Mouse (Mus musculus) kidney, embryonic 14.5 days (tissue): ENCODE results near the gene Abat. TPM values are rescaled to one million over a fixed set of nuclear protein-coding genes. Genes with fewer than 3 reads are reported as not detected.

Experiments used
- microRNA-seq: library from miRNA; unstranded; fragments of <30 nt; microRNA quantifications from one replicate; pipeline ENCODE4, GENCODE M21; 2016
- polyA plus RNA-seq: library from polyadenylated mRNA; unstranded; fragments of >200 nt; fragmentation: Nextera tagmentation; extraction: Ambion mirVana; gene quantifications from 2 replicates; pipeline ENCODE4 v1.2.1, GENCODE M21; 2014

The Abat gene
- polyA plus RNA-seq, 1 experiment from 2014 or later, result 27.2 TPM

Small RNAs within 50 kb of the gene (microRNA-seq; reads per million reads assigned to microRNA genes)
- gene Gm22137, result not detected

Other genes with a start within 250 kb of the Abat start
- gene Tmem114, start 88.3 kb upstream of the Abat start, polyA plus RNA-seq, result not detected in 2 replicates
- 20.5 and 22.2 TPM in 2 replicates for gene Mettl22, start 42.6 kb upstream of the Abat start, polyA plus RNA-seq
- gene Pmm2, start 124.2 kb downstream of the Abat start, polyA plus RNA-seq, result 44.5 and 59.4 TPM in 2 replicates
- gene Tmem186, start 124.3 kb downstream of the Abat start, polyA plus RNA-seq, result 11.0 and 13.7 TPM in 2 replicates
- gene Carhsp1, start 158.7 kb downstream of the Abat start, polyA plus RNA-seq, result 23.1 and 45.2 TPM in 2 replicates
- gene Gm5767, start 167.3 kb downstream of the Abat start, polyA plus RNA-seq, result not detected in 2 replicates